Mouse (Mus musculus): ENCODE data around the gene Il6ra.

The Il6ra gene

GRCm38 (mm10) chr3:89909703-89910542 is 3.1 kb downstream of the Il6ra start:
- DNase-seq (ENCODE audit: low read depth, low spot score), result peak; percentile 19

DNA sequence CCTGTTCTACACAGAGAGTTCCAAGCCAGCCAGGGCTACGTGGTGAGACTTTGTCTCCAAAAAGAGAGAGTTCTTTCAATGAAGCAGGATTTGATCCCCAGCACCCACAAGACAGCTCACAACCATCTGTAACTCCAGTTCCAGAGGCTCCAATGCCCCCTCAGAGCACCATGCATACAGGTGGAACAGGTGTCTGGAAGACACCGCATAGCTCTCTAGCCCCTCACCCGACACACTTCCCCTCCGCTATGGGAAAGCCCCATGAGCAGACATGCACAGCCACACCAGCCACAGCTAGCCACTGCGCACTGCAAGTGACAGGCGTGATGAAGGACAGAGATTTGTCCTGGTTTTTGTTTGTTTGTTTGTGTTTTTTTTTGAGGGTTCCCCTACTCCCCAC is 4.2 kb downstream of the Il6ra start:
- no peak for DNase-seq (ENCODE audit: low read depth, low spot score)

DNA sequence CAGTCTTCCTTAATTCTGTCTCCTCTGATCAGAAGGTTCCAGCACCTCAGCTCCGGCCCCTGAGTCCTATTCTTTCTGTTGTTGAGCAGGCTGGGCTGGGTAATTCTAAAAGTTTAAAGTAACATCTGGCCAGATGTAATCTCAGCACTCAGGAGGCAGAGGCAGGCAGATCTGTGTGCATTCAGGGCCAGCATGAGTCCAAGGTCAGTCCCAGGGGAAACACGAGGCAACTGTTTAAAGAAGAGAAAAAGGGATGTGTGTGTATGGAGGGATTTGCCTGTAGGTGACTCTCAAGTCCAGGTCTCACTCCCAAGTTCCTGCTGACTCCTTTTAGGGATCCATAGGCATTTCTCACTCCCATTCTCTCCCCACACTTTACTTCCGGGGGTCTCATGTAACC is 5.2 kb downstream of the Il6ra start:
- DNase-seq (ENCODE audit: low read depth, low spot score), result no peak

DNA sequence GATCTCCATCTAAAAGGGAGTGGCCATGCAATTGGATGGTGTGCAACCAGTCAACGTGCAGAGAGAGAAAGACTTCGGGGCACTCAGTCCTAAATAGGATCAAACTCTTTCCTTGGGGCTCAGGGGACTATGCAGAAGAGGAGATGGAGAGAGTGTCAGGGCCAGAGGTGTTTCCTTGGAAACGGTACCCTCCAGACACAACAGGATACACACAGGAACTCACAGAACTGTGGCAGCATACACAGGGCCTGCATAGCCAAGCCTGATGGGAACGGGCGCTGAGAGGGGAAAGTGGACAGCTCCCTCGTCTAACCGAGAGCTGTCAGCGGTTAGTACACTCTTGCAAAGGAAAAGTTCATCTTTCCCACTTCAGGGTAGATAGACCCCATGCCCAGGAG is 13.5 kb downstream of the Il6ra start:
- DNase-seq (ENCODE audit: low read depth, low spot score), result no peak

DNA sequence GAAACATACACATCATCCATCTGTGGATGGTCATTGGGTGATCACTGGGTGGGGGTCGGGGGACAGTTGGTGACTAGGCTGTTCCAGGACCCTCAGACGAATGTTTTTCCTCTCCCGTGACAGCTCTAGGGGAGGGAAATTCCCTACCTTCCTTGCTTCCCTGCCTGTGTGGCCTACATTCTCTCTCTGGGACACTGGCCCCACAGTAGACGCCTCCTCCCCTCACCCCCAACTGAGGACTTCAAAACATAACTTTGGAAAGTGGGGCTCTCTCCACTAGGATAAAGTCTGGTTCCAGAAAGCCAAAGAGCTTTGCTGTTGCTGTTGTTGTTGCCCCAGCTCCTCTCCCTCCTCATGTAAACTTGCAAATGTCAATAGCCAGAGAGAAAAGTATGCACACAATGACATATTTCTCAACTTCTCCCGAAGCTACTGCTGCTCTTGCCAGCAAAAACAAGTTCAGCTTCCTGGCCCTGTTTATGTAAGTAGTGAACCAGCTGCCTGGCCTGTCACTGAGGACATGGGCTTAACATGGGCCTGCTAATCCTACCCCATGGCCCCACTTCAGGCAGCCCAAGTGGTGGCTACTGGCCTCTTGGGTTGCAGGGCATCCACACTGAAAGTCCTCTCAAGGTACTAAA is 14.0 kb downstream of the Il6ra start:
- no peak for DNase-seq (ENCODE audit: low read depth, low spot score)

GRCm38 (mm10) chr3:89898011-89898410 is 15.0 kb downstream of the Il6ra start:
- no peak for DNase-seq (ENCODE audit: low read depth, low spot score)

DNA sequence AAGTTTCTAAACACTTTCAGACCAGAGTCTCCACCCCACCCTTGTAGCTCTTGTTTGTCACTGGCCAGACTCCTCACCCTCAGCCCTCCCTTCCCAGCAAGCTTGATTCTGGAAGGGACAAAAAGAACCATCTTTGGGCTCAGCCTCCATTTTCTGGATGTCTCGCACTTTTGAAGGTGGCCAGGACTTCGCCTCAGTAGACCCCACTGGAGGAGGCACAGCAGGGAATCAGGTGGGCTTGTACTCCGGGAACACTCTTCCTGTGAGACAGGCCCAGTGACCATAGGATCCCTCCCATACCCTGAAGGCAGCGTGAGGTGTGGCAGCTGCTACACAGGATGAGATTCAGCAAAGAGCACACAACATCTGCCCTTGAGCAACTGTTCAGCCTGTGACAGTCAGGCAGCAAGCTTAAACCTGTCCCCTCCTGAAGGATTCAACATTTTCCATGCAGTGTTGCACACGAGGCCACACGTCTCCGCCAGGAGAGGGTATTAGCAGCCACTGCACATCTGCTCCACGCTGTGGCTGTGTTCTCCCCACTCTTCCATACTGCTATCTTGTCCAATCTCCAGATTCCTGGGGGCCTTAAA is 15.7 kb downstream of the Il6ra start:
- DNase-seq (ENCODE audit: low read depth, low spot score), result no peak

DNA sequence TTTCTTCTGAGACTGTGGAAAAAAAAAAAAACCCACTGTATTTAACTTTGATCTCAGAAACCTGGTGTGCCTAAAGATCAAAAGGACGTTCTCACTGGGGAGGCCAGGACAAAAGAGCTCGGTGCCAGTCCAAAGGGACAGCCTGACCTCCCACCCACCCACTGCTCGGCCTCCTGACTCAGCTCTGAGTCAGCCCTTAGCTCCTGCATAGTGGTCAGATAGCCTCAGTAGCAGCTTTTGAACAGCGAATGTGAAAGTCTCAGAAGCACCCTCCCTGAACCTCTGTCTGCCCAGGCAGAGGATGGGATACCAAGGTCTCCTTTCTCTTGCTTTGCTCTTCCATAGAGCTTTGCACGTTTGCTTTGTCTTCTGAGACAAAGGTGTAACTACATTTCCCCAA is 16.4 kb downstream of the Il6ra start:
- DNase-seq (ENCODE audit: low read depth, low spot score), result no peak

- no peak for DNase-seq (ENCODE audit: low read depth, low spot score)
These were observed 20.4 kb downstream of the Il6ra start for GRCm38 (mm10) chr3:89892517-89893106.

DNA sequence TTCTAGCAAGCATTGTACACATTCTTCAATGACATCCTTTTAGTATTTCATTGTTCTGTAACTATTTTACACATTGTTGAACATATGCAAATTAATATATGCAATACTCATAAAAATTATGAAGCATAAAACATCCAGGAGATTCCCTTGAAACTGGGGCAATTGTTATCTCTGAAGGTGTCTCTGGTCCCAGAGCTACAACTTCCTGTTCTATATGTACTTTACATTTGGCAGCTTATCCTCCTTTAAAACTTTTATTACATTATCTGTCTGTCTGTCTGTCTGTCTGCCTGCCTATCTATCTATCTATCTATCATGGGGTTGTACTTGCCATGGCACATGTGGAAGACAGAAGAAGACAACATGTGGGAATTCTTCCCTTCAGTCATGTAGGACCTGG is 21.3 kb downstream of the Il6ra start:
- no peak for DNase-seq (ENCODE audit: low read depth, low spot score)

DNA sequence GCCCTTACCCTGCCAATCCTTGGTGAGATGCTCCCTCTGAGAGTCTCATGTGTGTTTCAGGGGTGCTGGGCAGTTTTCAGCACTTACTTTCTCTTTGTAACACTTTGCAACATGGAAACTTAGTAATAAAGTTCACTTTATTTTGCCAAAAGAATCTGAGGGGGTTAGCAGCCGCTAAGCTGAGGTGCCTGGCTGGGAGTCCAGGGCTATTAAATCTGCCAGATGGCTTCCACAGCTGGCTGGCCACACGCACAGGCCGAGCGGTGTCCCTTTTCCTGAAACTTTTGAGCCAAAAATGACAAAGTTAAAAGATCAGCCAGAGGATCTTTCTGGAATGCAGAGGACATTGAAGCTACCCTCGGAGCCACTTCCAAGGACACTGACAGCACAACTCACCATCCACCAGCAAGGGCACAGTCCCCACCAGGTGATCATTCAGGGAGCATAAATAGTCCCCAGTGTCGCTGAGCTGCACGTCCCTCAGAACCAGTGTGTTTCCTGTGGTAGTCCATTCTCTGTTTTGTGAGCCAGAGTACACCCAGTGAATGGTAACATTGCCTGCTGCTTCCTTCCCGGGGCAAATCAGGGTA is 23.1 kb downstream of the Il6ra start:
- no peak for DNase-seq (ENCODE audit: low read depth, low spot score)

- no peak for DNase-seq (ENCODE audit: low read depth, low spot score)
These were observed 25.3 kb downstream of the Il6ra start for GRCm38 (mm10) chr3:89887582-89888230.

GRCm38 (mm10) chr3:89885766-89886165 is 27.2 kb downstream of the Il6ra start:
- DNase-seq (ENCODE audit: low read depth, low spot score), result no peak

- DNase-seq (ENCODE audit: low read depth, low spot score), result no peak
These were observed 29.4 kb downstream of the Il6ra start for GRCm38 (mm10) chr3:89883582-89884041.

- no peak for DNase-seq (ENCODE audit: low read depth, low spot score)
These were observed 30.3 kb downstream of the Il6ra start for GRCm38 (mm10) chr3:89882556-89883181.

DNA sequence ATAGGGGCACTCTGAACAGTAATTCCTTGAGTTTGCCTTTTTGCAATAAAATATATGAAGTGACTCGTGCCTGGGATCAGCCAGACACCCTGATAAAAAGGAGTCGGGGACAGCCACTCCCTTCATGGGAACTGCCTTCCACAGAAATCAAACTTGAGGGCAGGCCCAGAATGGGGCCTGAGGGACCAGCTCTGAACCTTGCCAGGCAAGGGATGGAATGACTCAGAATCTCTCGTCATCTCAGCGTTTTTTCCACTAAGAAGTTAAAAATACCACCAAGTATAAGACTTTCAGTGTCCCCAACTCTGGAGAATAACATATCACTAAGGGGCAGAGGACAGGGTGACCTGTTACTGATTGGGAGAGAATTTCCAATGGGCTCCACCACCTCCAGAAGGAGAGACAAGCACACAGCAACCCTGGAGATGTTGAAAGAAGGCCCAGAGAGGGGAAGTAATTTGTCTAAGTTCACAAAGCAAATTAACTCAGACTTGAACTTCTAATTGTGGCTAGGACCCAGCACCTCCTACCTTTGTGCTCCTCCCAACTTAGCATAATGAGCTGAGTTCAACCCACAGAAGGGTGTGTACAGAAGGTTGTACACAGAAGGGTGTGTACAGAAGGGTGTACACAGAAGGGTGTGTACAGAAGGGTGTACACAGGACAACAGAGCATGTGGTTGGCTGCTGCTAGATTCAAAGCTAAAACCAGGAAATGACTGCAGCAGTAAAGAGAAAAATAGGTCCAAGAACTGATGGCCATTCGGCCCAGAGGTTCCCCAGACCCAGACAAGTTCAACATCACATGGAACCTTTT is 32.8 kb downstream of the Il6ra start:
- DNase-seq (ENCODE audit: low read depth, low spot score), result no peak

DNA sequence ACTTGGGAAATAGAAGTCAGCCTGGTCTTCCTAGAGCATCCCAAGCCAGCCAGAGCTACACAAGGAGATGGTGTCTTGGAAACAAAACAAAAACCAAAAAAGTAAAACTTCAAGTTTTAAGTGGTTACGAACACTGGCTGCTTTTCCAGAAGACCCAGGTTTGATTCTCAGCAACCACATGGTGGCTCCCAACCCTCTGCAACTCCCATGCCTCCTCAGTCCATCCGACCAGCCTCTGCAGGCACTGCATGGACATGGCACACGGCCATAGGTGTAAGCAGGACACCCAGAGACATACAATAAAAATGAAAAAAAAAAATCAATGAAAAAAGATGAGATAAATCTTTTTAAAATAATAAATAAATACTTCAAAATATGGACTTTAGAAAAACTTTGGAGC is 33.7 kb downstream of the Il6ra start:
- no peak for DNase-seq (ENCODE audit: low read depth, low spot score)

GRCm38 (mm10) chr3:89878456-89878855 is 34.5 kb downstream of the Il6ra start:
- no peak for DNase-seq (ENCODE audit: low read depth, low spot score)

DNA sequence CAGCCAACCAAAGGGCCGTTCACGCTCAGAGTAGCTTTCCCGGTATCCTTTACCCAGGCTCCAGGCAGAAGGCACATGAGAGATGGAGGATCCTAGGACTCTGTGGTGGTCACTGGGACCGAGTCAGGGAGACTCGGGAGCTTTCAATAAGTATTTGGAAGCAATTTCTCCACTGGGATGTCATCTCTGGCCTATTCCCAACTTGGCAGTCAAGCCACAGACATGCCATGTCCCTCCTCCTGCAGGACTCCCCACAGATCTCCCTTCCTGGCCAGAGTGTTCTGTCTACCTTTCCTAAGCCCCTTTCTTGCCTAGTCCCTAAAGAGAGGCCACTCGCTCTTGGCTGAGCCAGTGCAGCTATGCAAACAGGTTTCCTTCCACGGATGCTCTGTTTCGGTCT is 35.9 kb downstream of the Il6ra start:
- DNase-seq (ENCODE audit: low read depth, low spot score), result no peak

DNA sequence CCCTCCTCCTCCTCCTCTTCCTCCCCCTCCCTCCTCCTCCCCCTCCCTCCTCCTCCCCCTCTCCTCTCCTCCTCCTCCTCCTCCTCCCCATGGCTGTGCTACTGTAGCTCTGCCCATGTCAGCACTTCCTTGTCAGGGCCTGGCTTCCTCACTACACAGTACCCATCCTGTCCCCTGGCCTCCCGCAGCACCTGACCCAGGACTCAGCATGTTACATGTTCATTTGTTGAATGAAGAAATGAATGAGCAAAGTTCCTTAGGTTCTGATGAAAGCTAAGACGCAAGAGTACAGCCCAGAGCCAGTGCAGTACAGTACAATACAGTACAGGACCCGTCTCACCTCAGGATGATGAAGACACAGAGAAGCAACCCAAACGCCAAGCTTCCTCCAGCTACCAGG is 36.5 kb downstream of the Il6ra start:
- DNase-seq (ENCODE audit: low read depth, low spot score), result no peak
